Mouse (Mus musculus): ENCODE measurements around the gene A930018P22Rik.
A peak's percentile ranks its signal among the peaks of the same experiment; 100 is the strongest.

The A930018P22Rik gene

GRCm38 (mm10) chr2:104119097-104119496 lies 3.5 kb upstream of the A930018P22Rik start:
- no peak for DNase-seq (ENCODE audit: low spot score)

GRCm38 (mm10) chr2:104120312-104120711 lies 2.3 kb upstream of the A930018P22Rik start:
- no peak for DNase-seq (ENCODE audit: low spot score)

- no peak for DNase-seq (ENCODE audit: low spot score)
Observed at GRCm38 (mm10) chr2:104121681-104122504, 676 bp upstream of the A930018P22Rik start.

DNA sequence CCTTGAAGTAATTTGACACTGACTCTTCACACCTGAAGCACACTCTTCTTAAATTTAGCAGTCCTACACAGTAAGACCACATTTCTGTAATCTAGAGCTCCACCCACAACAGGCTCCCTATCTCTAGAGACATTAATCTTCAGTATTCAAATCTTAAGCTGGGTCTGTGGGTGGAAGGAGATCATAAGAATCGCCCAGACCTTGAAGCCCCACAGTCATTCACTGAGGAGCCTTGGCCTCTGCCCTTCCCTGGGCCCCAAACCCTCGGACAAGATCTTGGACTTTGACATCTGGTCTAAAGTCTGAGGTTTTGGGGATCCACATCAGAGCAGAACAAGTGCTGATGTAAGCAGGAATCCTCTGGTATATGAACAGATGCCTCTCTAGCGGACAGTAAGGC lies 971 bp downstream of the A930018P22Rik start:
- no peak for DNase-seq (ENCODE audit: low spot score)

- DNase-seq (ENCODE audit: low spot score): no peak
Observed at GRCm38 (mm10) chr2:104124071-104124470, 1.5 kb downstream of the A930018P22Rik start.

- DNase-seq (ENCODE audit: low spot score): no peak
Observed at GRCm38 (mm10) chr2:104128803-104129531, 6.4 kb downstream of the A930018P22Rik start.

- DNase-seq (ENCODE audit: low spot score): no peak
Observed at GRCm38 (mm10) chr2:104130165-104130564, 7.6 kb downstream of the A930018P22Rik start.

GRCm38 (mm10) chr2:104130969-104131368 lies 8.4 kb downstream of the A930018P22Rik start:
- peak; percentile 46 for DNase-seq (ENCODE audit: low spot score)

- DNase-seq (ENCODE audit: low spot score): no peak
Observed at GRCm38 (mm10) chr2:104132266-104132859, 9.8 kb downstream of the A930018P22Rik start.

DNA sequence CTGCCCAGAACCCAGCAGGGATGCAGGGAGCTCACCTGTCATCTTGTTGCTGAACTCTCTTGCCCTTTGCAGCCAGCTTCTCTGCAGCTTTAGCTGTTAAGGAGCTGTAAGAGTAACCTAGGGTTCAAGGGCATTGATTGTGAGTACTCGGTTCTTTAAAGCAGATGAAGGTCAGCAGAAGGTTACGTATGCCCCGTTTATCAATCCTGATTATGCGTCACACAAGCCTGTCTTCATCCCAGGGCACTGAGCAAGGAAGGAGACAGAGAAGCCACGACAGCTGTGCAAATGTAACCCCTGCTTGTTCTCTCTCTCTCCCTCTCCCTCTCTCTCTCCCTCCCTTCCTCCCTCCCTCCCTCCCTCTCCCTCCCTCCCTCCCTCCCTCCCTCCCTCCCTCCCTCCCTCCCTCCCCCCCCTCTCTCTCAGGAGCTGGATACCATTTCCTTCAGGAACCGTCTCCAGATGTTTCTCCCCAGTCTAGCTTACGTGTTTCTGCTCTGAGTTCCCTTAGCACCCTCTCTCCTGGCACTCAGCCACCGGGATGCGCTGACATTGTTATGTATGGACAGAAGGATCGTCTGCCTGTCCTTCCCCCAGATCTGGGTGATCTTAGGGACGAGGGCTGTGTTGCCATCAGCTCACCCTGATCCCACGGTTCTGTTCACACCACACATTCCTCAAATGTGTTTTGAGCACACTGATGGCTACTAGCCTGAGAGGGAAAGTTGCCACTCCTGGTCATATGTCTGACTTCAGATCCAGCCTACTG lies 10.7 kb downstream of the A930018P22Rik start:
- DNase-seq (ENCODE audit: low spot score): no peak

DNA sequence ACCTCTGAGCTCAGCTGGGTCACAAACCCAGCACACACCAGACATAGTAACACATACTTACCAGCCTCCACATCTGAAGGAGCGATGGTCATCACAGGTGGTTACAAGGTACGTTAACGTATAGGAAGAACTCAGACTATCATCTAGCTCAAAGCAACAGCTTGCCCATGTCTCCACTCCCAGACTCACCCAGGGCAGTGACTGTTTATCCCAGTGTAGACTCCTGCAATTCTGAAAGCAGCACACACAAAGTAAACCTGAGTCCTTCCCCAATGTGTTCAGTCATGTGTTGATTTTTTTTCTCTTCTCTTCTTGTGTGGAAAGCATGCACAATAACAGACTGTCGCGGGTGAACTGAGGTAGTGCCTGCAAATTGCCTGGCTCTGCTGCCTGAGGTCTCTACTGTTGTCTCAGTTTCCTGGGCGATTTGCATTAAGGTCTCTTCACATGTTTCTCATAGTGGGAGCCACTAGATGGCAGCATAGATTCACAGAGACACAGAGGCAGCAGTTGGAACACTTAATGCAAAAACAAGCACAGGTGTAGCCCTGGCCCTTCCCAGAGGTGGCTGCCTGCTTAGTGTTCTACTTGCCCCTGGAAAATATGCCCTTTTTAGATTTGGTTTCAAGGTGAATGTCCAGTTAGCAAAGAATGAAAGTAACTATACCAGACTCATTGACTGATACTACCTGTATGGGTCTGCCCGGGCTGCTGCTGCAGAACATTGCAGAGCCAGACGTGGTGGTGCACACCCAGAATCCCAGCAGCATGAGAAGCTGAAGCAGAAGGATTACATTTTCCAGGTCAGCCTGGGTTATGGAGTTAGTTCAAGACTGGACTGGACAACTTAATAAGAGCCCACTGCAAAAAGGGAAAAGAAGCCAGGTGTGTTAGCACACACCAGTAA lies 11.8 kb downstream of the A930018P22Rik start:
- peak; percentile 63 for DNase-seq (ENCODE audit: low spot score)

- no peak for DNase-seq (ENCODE audit: low spot score)
Observed at GRCm38 (mm10) chr2:104135920-104136319, 13.4 kb downstream of the A930018P22Rik start.

DNA sequence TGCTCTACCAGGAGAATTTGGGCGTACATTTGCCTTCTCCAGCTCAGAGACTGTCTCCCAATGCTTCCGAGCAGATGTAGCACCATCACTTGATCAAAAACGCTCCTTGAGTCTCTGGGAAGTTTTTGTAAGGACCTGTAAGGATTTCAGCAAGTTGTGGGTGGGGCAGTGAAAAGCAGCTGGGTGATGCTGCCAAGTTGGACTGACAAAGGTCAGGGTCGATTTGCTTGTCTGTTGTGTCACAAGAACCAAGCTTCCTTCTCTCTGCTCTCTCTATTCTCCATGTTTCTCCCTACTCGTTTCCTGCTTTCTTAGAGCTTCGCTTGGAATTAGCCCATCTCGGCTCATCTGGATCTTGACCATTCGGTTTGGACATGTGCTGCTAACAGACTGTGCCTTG lies 19.6 kb downstream of the A930018P22Rik start:
- no peak for DNase-seq (ENCODE audit: low spot score)

DNA sequence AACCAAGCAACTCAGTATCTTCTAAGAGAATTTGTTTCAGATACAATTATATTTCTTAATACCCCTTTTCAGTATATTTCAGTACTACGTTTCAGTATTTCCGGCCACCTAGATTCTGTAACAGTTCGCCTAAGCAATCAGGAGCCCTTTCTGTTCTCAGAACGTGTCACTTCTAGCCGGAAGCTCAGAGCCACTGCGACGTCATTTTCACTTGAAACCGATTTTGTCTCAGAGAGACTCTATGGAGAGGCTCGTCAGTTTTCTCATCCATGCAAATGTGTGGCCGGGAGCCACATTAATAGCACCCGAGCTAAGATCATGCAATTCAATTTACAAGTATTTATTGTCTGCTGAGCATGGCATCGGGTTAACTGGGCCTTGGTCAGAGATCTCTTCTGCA lies 21.4 kb downstream of the A930018P22Rik start:
- DNase-seq (ENCODE audit: low spot score): no peak

GRCm38 (mm10) chr2:104145983-104146382 lies 23.4 kb downstream of the A930018P22Rik start:
- peak; percentile 25 for DNase-seq (ENCODE audit: low spot score)

DNA sequence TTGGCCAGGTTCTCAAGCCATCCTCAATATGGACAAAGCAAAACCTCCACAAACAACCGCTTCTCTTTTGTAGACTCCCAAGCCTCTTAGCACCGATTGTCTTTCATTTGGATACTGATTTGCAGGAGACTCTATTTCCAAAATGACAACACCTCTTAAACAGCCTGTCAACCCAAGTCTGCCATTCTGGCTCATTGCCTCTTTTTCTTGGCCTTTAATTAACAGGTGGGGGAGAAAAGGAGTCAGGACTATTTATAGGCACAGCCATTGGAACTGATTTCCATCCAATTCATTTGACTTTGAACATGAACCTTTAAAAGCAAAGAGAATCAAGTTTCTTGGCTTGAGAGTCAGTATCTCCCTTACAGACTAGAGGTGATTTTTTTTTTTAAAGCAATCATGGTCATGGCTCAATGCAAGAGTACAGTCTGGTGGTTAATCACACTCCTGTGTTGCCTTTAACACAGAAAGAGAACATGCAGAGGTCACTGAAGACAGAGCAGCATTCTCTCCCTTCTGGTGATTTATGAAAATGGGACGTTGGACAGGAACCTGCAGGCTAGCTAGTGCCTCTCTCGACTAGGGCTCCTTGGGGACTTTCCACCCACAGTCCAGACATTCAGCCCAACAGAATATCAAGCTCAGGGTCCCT lies 25.5 kb downstream of the A930018P22Rik start:
- no peak for DNase-seq (ENCODE audit: low spot score)

GRCm38 (mm10) chr2:104150608-104151397 lies 28.2 kb downstream of the A930018P22Rik start:
- DNase-seq (ENCODE audit: low spot score): no peak

- DNase-seq (ENCODE audit: low spot score): no peak
Observed at GRCm38 (mm10) chr2:104153345-104153744, 30.8 kb downstream of the A930018P22Rik start.

GRCm38 (mm10) chr2:104153876-104154275 lies 31.3 kb downstream of the A930018P22Rik start:
- DNase-seq (ENCODE audit: low spot score): no peak

DNA sequence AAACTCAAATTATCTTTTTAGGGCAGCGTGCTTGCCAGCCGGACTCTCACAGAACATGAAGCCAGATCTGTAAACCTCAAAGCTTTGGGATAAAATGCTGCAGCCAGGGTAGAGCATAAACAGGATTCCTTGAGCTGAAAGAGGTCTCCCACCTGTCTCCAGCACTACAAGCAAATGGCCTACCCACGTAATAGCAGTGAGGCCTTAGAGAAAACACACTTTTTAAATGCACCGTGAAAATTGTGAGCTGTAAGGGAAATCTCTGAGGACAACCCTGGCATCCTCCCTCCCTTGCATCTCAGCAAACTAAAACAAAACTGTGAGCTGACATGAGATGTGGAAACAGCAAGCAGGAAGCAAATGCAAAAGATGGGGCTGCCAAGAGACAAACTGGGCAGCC lies 35.3 kb downstream of the A930018P22Rik start:
- no peak for DNase-seq (ENCODE audit: low spot score)

Data from urinary bladder, postnatal 14 days (tissue).